Mouse (Mus musculus) embryo, embryonic 10 days (tissue): ENCODE data around the gene Slco2a1.

Experiments
- DNase-seq: peaks from one replicate; pipeline ENCODE4 v3.0.0-alpha.2; 2015; ENCODE audit warnings: low spot score

Gene Slco2a1

DNA sequence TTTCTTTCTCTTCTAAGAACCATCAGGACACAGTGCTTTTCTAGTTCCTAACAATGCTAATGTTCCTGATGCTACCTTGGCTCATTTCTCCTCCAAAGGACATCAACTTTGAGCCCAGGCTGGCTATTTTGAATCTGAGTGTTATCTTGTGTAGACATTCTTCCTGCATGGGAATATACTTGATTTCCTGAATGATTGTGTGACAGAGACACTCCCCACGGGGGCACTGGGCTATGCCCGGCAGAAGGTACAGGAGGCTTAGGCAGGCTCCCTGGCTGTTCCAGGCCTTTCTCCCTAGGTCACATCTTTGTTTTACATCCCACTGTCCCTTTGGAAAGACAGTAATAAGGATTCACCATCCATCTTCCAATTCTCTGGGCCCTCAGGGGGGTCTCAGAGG is 49.8 kb downstream of the Slco2a1 start:
- DNase-seq: no peak

DNA sequence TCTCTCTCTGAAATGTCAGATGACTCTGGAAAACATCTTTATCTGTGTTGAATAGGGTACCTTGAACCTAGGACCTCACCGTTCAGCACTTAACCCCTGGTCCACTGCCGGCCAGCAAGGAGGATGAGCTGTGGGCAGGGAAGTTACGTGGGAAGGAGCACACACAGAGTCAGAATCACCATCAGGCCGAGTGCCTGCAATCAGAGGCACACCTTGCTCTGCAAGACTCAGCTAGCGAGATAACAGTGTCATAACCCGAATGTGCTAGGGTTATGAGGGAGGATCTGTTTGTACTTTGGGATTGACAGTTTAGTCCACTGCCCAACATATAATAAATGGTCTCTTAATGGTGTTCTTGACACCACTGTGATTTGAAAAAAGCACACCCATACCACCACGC is 50.2 kb downstream of the Slco2a1 start:
- DNase-seq: no peak

DNA sequence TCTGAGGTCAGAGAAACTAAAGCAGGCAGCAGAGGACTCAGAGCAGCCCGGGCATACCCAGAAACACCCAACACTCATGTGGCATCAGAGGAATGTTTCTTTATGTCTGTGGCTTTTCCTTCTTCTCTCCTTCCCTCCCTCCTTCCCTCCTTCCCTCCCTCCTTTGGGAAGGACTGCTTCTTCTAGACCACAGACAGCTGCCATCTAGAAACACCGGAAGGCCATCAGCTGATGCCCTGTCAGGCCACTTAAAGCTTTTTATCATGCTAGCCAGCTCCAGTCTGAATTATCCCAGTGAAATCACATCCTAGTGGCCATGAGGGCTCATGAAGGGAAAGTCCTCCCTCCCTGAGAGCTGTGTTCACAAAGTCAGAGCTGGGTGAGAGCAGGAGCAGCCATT is 52.1 kb downstream of the Slco2a1 start:
- DNase-seq: no peak

DNA sequence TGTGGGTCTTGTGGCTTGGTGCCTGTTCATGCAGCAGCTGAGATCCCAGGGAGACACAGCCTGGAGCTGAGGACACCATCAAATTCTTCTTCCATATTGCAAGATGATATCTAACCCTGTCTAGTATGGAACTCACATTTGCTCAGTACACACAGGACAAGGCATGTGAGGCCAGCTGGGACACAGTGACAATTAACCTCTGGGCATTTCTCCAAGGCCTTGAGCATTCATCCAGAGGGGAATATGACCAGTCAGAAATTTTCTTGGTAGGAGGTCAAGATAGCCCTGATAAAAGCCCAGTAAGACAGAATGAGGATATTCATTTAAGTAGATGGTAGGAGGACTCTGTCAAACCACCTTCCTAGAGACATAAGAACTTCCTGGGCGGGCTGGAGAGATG is 56.9 kb downstream of the Slco2a1 start:
- no peak for DNase-seq

DNA sequence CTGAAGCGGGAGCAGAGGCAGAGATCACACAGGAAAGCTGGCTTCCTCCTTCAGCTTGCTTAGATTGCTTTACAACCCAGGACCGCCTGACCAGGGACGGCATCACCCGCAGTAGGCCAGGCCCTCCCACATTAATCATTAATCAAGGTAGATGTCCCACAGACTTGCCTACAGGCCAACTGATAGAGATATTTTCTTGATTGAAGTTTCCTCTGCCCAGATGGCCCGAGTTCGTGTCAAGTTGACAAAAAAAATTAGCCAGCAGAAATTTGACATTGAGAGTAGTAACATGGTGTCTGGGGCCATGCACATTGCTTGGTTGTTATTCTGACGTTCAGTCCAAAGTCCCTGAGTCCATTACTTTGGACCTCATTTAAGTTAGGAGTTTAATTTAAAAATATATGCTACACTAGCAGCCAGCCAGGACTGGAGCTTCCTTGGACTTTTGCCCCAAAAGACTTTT is 60.6 kb downstream of the Slco2a1 start:
- no peak for DNase-seq

DNA sequence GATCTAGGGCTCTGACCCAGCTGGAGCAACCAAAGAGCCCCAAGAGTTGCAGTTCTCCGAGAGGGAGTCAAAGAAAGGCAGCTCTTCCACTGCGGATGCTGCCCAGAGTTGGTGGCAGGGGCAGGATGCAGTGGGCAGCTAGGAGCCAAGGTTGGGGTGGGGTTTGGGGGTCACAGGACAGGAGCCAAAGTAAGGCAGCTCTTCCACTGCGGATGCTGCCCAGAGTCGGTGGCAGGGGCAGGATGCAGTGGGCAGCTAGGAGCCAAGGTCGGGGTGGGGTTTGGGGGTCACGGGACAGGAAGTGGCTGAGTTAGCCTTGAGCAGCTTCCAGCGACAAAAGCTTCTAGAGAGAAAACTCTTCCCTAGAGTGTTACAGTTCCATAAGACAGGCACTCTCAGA is 65.3 kb downstream of the Slco2a1 start:
- no peak for DNase-seq

DNA sequence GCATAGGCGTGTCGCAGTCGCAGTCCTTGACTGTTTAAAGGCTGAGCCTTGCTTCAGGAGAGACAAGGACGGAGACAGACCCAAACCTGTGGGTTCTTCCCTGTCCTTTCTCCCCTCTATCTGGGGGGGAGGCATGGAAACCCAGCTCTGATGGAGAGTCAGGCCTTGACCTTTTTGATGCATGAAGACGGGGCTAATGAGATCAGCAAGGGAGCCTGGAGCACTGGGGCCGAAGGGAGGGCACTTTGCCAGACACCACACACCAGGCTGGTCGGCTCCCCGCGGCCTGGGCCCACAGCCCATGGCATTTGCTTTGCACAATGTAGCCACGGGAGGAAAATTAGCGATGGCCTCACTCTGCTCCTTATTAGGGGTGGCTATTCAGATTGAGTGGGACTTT is 66.5 kb downstream of the Slco2a1 start:
- no peak for DNase-seq

DNA sequence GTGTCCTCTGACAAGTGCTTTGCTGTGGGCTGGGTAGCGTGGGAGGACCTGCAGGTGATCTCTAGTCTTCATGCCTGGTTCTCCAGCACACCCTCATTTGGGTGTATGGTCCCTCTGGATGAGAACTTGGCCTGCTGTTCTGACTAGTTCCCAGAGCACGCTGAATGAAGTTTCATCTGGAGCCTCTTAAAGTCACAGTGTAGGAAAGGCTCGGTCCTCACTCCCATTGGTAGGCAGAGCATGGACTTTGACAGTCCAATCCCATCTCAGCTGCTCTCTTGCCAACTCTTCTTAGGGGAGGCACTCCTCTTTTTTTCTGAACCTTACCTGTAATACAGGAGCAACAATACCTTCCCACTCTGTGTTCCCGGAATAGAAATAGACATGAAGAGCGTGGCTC is 67.7 kb downstream of the Slco2a1 start:
- no peak for DNase-seq

DNA sequence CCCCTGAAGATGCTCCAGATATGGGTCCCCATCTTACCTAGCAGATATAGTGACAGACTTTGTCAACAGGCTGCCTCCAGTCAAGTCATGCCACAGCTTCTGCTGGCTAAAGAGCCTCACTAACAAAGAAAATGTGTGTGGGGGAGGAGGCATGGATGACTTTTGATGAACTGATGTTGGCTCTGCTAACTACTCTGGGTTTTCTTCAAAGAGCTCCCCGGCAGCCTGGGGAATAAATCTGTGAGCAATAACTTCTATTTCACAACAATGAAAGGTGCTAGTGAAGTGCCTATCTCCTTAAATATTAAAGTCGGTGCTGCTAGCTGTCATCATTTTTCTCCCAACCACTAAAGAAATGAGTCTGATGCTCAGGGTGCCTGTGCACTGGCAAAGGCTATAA is 72.0 kb downstream of the Slco2a1 start:
- DNase-seq: no peak

DNA sequence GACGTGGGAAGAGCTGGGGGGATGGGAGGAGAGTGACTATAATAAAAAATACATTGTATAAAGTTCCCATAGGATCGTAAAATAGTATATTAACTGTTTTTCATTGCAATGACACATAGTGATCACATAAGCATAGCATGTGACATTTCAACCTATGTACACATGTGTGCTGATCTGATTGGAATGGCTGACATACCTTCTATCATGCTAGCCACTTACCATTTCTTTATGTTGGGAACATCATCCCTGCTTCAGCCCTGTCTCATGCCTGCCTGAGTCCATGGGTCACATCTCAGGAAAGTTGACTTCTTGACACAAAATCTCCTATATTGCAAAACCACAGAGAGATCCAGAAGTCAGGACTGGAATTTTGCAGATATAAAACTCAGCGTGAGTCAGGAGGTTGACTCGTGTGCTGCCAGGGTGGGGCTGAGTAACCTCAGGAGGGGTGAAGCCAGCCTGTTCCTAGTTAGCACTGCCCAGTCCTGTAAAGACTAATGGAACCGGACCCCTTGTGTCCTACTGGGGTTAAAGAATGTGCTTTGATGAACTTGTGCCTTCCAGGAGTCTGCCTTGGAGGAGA is 73.0 kb downstream of the Slco2a1 start:
- no peak for DNase-seq

DNA sequence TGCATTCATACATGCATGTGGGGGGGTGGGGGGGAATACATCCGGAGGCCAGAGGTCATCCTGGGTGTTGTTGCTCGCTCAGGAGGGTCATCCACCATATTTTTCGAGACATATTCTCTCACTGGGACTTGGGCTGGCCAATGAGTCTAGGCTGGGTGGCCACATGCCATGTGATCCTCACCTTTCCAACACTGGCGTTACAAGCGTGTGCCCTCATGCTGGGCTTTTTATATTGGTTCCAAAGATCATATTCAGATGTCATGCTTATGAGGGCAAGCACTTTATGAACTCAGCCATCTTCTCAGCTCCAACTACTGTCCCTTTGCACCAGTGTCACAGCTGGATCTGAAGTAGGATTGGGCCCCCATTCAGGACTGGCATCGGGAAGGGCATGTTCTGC is 75.1 kb downstream of the Slco2a1 start:
- no peak for DNase-seq

DNA sequence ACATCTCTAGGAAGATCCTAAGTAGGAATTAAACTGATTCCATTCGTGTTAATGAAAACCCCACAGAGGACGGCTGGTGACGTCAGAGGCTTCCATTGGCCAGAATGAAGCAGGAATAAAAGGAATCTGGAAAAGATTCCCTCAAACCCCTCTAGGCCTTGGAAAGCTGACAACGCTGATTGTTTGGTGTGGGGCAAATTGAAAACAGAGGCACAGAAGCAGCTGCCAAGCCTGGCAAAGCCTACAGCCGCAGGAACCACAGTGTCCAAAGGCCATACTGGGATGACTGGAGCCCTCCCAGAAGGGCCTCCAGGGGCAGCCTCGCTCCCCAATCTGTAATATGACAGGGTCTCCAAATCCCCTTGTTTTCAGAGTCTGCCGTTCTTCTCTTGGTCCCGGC is 78.3 kb downstream of the Slco2a1 start:
- DNase-seq: no peak

DNA sequence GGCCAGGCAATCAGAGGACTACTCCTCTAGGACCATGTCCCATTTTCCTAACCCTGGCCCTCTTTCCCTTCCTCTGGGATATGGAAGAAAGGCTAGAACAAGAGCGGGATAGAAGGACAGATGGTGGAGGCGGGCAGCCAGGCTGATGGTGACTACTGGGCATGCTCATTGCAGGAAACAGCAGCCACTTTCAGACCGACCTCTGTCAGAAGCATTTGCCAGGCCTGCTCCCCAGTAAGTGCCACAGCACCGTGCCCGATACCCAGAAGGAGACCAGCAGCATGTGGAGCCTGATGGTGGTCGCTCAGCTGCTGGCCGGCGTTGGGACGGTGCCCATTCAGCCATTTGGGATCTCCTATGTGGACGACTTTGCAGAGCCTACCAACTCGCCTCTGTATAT is 79.1 kb downstream of the Slco2a1 start:
- no peak for DNase-seq

DNA sequence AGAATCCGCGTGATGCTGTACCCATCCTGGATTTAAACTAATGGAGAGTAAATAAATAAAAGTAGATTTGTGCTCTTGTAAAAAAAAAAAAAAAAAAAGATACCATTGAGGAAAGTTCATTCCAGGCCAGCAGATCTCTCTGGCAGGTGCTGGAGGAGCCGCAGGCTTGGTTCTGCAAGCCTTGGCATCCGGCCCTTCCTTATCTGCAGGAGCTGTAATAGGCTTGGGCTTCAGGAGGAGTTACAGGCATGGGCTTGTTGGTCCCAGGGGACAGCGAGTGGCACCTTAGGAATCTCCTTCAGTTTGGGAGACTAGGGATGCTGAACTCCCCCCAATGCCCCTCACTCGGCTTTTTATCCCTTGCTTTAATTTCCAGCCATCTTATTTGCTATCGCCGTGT is 80.3 kb downstream of the Slco2a1 start:
- no peak for DNase-seq

DNA sequence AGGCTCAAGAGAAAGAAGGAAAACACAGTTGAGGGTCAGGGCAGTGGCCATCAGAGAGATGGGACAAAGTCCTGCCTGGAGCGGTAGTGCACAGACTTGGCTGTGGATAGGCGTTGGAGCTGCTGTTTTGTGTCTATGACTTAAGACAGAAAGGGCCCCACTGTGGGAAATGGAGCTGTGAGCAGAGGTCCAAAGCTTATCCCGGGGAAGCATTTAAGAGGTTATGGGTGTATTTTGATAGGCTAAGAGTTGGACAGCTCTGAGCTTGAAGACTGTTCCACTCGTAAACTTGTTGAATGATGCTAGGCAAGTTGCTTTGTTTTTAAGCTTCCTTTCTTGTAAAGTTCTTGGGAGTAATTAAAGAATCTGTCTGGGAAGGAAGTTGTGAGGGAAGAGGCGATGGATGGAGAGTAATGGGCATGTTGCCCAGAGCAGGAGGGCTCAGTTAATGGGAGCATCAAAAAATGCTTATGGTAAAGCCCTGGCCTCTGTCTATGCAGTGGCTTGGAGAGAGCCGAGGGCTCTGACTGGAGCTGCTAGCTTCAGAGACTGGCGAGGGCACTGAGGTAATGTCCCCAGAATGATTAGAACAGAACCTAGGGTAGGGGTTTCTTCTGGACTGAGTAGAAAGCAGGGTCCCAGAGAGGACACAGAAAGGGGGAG is 83.2 kb downstream of the Slco2a1 start:
- DNase-seq: no peak

DNA sequence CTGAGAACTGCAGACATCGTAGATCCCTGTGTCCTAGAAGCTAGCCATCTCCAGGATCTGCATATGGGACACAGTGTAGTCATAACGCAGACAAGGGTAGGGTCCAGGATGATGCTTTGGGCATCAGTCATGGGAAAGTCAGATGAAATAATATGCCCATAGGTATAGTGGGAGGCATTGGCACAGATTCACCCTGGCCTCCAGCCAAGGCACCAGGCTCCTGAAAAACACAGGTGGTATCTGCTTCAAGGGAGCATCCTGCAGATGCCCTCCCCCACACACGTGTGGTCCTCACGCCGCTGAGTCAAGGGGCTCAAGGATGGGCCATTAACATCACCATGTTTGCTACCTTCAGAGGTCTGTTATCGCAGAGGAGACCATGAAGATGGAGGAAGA is 83.7 kb downstream of the Slco2a1 start:
- DNase-seq: no peak

DNA sequence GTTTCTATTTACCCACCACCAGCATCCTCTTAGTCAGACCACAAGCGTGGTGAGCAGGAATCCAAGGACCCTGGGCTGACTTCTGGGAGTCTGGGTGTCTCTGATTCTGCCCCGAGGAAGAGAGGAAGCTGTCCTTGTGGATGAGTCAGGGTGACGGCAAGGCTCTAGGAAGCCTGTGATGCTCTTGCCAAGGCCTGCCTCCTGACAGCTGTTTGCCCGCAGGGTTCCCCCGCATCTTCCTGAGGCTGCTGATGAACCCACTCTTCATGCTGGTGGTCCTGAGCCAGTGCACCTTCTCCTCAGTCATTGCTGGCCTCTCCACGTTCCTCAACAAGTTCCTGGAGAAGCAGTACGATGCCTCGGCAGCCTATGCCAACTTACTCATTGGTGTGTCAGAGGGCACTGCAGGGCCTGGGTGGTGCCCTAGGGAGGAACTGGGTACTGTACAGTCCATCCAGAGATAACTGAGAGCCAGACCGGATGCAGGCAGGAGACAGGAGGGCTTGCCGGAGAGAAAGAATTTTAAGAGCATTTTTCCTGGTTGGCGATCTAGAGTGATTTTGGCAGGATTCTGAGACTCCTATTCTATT is 84.5 kb downstream of the Slco2a1 start:
- DNase-seq: no peak

DNA sequence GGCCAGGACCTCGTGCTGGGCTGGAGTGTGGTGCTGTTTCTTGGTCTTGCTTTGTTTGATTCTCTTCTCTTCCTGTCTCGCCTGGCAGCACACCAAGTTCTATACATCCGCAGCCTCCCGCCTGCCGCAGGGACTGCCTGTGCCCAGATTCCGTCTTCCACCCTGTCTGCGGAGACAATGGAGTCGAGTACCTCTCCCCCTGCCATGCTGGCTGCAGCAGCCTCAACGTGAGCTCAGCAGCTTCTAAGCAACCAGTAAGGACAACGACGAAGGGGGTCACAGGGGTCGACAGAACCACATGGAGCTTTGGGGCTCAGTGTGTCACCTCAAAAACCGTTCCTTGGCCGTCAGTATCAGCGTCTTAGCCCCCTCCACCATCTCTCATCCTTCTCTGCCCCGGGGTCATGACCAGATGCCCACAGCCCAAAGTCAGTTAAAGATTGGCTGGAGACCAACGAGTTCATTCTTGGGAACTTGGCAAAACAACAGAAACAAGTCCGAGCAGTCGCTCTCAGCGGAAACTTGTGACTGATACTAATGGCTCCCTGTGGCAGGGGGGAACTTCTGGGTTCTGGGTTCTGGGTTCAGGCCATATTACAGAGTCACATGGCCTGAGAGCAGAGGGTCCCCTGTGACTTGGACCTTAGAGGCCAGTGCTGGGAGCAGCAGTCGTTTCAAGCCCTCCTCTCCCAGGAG is 88.5 kb downstream of the Slco2a1 start:
- DNase-seq: no peak

DNA sequence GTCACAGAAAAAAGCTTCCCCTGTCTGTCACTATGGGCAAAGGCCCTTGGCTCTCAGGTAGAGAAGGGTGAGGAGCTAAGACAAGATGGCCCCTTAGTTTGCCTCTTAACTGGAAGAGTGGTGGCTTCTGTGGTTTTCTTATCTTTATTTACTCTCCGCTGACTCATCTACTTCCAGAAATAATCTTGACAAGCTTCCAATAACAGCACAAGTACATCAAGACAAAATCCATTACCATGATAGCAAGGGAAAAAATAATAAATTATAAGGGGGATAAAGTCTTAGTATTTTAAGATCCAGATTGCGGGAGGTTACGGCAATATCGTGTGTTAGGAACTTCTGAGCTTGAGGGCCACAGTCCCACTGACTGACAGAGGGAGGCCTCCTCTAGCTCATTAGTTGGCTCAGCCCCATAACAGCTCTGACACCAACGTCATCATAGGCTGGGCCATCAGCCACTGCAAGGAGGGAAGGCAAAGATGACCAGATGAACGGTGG is 89.7 kb downstream of the Slco2a1 start:
- DNase-seq: no peak

DNA sequence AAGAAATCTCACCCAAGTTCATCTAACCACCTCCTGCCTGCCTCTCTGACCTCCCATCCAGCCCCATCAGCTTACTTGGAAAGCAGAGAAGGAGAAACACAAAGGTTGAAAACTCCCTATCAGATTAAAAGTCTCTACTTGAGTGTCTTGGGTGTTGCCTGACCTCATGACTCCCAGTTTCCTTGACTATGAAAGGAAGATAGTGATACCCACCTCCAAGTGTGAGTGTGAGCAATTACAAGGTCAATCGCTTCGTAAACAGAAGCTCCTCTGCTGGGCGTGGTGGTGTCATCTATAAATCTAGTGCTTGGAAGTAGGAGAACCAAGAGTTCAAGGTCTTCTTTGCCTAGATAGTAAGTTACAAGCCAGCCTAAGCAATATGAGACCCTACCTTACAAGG is 91.7 kb downstream of the Slco2a1 start:
- no peak for DNase-seq

DNA sequence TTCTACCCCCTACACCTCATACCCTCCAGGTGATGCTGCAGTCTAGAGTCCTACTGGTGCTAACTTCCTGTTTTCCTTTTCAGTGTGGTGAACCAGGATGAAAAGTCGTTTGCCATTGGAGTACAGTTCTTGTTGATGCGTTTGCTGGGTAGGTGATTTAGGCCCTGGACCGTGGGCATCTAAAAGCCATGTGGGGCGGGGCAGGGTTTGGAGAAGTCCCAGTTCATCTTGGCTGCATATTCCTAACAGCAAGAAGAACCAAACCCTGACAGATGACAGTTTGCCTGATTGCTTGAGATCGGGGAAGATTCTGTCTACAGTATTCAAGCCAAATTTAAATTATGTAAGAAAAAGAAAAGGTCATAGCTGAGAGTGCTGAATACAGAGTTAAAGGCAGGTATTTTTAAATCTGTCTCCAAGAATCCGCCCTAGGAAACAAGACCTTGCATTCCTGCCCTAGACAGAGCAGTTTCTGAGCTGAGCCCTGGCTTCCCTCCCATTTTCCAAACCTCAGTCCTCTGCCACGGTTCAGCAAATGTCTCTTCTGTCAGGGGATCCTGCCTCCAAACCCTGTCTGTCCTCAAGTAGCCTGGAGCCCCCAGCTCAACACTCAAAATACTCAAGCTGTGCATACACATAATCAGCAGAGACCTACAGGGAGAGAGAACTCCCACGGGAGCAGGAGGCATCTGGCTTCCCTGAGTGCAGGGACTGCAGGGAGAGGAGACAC is 93.9 kb downstream of the Slco2a1 start:
- no peak for DNase-seq

DNA sequence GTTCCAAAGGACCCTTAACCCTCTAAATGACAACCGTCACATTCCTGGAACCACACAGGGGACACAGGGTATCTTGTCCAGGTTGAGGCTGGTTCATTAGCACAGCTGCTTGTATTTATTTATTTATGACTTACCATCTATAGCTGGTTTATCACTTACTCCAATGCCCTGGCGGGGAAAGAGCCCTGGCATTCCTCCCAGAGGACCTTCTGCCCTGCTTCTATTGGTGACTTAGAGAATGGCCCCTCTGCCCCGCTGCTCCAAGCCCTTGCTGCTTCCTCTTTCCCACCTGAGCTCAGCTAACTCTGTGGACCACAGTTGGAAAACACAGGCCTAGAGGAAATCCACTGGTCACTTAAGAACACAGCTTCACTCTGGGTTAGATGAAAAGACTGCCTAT is 94.9 kb downstream of the Slco2a1 start:
- no peak for DNase-seq
